Mouse (Mus musculus): Measurements from ENCODE around the gene Cit. TPM values are rescaled to one million over a fixed set of nuclear protein-coding genes. Genes with fewer than 3 reads are reported as not detected.

Gene Cit
- total RNA-seq, 2 experiments from 2014 or later = 56.9 to 170 TPM

DNA sequence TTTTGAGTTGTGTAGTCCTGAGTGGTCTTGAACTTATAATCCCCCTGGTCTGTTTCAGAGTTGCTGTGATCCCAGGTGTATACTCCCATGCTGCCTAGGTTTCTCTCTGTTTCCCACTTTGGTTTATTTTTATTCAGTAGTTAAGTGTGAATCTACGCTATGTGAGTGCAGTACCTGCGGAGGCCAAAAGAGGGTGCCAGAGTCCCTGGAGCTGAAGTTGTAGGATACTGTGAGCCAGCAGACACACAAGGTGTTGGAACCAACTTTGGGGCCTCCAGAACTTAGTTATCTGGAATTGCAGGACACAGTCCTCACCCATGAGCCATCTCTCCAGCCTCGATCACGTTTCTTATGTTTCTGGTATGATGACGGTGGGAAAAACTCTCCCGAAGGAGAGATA, 108.1 kb downstream of the Cit start:
- 0 out of 2 replicates have a peak, but pooled peaks have one; percentile 41 for ATAC-seq (replicated peaks; ENCODE audit: low FRiP score, poor library complexity, severe bottlenecking)

- ATAC-seq (replicated peaks; ENCODE audit: low FRiP score, poor library complexity, severe bottlenecking) = no peak
These were observed 109.0 kb downstream of the Cit start for GRCm38 (mm10) chr5:115954084-115954483.

- ATAC-seq (replicated peaks; ENCODE audit: low FRiP score, poor library complexity, severe bottlenecking) = no peak
These were observed 109.5 kb downstream of the Cit start for GRCm38 (mm10) chr5:115954549-115954948.

DNA sequence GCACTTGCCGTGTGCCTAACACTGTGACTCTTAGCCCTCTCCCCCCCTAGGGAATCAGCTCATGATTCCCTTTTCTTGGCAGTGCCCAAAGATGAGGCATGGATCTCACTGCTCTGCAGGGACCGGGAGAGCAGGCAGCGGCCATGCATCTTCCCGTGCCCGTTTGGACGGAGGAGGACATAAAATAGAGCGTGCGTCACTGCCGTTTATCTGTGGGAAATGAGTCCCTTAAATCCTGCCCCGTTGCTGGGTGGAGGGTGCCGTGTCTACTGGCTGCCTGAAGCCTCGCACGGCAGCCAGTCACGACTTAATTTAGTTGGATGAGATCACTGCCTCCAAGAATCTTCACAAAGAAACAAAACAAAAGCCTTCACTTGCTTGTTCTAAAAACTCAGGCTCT, 110.1 kb downstream of the Cit start:
- ATAC-seq (replicated peaks; ENCODE audit: low FRiP score, poor library complexity, severe bottlenecking) = no peak

- no peak for ATAC-seq (replicated peaks; ENCODE audit: low FRiP score, poor library complexity, severe bottlenecking)
These were observed 111.0 kb downstream of the Cit start for GRCm38 (mm10) chr5:115956048-115956447.

- ATAC-seq (replicated peaks; ENCODE audit: low FRiP score, poor library complexity, severe bottlenecking) = no peak
These were observed 112.1 kb downstream of the Cit start for GRCm38 (mm10) chr5:115957177-115957576.

DNA sequence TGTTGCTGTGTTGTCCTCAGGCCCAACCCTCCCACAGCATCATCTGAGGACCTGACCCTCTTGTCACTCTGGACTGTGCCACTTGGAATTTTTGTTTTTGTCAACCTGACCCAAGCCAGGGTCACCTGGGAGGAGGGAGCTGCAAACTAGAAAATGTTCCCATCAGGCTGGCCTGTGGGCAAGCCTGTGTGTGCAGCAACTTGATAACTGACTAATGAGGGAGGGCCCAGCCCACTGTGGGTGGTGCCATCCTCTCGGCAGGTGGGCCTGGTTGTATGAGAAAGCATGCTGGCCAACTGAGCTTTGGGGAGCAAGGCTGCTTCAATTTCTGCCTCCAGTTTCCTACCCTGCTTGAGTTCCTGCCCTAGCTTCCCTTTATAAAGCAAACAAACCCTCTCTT, 113.3 kb downstream of the Cit start:
- ATAC-seq (replicated peaks; ENCODE audit: low FRiP score, poor library complexity, severe bottlenecking) = peak; percentile 93

DNA sequence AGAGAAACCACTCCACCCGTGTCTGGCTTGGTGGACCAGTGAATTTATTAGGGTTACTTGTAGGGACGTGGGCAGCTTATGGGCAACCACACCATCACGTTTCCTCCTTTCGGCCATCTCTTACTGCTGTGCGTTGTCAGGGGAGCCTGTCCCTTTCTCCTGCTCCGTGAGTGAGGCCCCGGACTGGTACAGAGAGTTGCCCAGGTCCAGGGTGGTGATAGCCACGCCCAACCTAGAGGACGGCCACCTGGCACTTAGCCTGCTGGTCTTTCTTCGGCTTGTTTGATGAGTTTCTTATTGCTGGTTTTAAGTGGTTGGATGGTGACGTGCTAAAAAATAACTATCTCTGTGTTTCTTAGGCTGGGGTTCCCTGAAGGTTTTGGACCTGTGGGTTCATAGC, 113.7 kb downstream of the Cit start:
- peak; percentile 73 for ATAC-seq (replicated peaks; ENCODE audit: low FRiP score, poor library complexity, severe bottlenecking)

DNA sequence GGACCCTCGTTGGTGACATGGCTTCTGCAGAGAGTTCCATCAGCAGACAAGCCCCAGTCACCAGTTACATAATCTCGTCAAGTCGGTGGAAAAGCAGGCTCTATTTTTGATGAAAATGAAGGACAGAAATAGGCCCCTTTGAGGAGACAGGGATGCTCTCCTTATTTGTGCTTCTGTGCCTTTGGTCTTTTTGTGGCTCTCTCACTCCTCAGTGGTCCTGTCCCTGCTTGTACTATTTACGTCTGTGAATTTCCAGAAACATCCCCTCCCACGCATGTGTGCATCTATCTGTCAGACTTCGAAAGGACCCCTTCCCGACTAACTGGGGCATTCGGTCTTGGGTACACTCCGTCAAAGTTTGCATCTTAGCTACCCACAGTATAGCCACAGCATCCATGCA, 116.7 kb downstream of the Cit start:
- ATAC-seq (replicated peaks; ENCODE audit: low FRiP score, poor library complexity, severe bottlenecking) = no peak

DNA sequence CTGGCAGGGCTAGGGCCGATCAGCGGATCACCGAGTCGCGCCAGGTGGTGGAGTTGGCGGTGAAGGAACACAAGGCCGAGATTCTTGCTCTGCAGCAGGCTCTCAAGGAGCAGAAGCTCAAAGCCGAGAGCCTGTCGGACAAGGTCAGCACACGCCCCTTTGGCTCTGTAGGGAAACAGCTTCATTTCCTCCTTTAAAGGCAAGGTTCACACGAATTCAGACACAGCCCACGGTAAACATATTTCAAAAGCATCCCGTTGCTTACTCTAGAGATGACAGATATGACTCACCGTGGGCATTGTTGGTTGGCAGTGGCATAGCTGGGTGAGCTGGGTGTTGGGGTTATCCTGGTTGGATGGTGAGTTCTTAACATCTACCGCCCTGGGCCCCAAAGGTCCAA, 126.2 kb downstream of the Cit start:
- peak; percentile 33; the same call in 1 of the 2 replicates for ATAC-seq (replicated peaks; ENCODE audit: low FRiP score, poor library complexity, severe bottlenecking)

GRCm38 (mm10) chr5:115975672-115976071, 130.6 kb downstream of the Cit start:
- ATAC-seq (replicated peaks; ENCODE audit: low FRiP score, poor library complexity, severe bottlenecking) = no peak

DNA sequence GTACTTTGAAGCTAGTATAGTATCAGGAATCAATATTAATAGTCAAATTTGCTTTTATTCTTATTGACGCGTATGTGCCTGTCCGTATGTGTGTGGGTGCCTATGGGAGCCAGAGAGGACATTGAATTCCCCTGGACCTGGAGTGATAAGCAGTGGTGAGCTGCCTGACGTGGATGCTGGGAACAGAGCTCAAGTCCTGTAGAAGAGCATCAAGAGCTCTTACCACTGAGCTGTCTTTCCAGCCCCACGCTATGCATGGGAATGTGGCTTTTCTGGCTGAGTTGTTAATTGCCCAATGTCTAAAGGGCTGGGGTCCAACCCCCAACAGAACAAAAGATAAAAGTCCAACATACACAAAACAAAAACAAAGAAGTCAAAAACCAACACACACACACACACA, 131.4 kb downstream of the Cit start:
- no peak for ATAC-seq (replicated peaks; ENCODE audit: low FRiP score, poor library complexity, severe bottlenecking)

DNA sequence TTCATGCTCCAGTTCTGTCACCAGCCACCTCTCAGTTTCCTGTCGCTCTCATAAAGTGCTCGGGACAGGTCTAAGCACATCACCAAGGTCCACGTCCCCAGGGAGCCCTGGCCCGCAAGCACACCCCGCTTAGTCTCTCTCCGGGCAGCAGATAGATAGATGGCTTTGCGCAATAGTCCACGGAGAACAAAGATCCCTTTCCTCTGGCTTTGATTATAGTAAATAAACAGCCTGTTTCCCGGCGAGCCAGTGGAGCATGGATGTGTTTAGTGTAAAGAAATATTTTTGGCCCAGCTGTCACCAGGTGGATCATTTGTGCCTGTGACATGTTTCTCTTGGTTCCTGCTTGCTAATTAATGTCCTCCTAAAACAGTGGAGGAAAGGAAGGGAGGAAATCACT, 132.2 kb downstream of the Cit start:
- ATAC-seq (replicated peaks; ENCODE audit: low FRiP score, poor library complexity, severe bottlenecking) = no peak

DNA sequence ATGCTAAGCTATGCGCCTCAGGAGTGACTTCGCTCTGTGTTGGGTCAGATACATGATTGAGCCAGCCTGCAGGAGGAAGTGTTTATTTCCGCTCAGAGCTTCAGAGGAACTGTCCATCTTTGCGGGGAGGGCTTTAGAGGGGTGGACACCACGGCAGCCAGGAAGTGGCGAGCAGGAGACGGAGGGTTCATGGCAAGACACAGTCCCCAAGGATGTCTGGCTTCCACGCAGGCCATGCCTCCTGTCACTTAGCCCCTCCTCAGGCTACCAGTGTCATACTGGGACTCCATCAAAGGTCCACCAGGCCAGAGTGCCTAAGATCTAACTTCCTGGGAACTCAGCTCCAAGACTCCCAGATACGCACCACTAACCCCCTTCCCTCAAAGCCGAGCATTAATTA, 132.7 kb downstream of the Cit start:
- no peak for ATAC-seq (replicated peaks; ENCODE audit: low FRiP score, poor library complexity, severe bottlenecking)

GRCm38 (mm10) chr5:115978255-115978654, 133.2 kb downstream of the Cit start:
- no peak for ATAC-seq (replicated peaks; ENCODE audit: low FRiP score, poor library complexity, severe bottlenecking)

- peak; percentile 47; the same call in 1 of the 2 replicates for ATAC-seq (replicated peaks; ENCODE audit: low FRiP score, poor library complexity, severe bottlenecking)
These were observed 134.1 kb downstream of the Cit start for GRCm38 (mm10) chr5:115979134-115979696.

DNA sequence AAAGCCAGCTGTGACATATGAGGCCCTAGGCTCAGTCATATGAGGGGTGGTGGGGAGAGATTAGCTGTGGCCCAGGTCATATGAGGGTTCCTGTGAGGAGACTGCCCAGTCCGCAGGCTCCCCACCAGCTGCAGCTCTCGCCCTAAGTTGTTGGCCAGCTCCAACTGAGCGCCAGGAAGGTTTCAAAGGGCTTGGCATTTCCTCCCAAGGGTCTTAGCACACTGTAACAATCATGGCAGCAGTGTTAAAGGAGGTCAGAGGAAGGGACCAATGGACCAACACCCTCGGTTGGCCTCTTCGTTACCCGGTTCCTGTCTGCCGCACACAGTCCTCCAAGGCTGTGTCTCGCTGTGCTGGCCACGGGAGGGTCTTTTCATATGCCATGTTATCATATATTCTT, 135.5 kb downstream of the Cit start:
- ATAC-seq (replicated peaks; ENCODE audit: low FRiP score, poor library complexity, severe bottlenecking) = no peak

DNA sequence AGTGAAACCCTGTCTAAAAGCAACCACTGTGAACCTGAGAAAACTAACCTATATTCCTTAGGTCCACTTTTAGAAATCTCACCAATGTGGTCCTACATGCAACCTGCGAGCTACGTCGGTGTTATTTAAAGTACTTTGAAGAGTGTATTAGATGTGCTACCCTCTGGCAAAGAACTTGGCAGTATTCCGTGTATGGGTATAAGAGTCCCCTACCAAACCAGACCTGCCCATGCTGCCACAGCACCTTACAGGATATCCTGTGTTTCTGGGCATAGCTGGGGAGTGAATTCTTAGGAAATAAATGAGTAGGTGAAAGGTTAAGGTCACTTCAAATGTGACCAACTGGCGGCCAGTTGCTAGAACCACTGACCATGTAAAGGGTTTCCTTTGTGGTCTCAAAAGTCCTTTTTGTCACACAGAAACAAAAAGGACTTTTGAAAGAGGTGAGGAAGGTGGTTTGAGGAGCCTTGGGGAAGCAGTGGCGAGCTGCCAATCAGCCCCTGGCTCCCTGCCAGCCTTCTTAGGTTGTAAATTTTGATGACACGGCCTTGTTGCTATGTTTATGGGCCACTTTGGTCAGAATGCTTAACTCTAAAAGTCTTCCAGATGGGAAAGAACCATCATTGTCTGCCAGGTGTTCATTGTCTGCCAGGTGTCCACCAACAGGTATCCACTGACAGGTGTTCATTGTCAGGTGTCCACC, 137.7 kb downstream of the Cit start:
- ATAC-seq (replicated peaks; ENCODE audit: low FRiP score, poor library complexity, severe bottlenecking) = no peak

DNA sequence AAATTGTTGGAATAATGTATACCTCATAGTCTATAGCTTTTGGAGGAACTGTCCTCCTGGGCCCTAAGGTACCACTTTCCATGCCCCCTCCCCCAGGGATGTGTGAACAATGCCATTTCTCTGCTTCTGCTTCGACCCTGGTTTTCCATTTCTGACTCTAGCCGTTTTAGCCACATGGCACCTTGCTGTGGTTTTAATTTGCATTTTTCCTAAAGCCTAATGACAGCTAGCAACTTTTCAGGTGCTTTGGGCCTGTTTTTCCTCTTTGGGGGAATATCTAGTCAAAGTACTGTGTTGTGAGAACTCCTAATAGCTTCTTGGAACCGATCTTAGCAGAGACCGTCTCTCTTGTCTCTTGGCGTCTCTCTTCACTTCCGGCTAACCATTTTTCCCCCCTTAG, 139.3 kb downstream of the Cit start:
- no peak for ATAC-seq (replicated peaks; ENCODE audit: low FRiP score, poor library complexity, severe bottlenecking)

- ATAC-seq (replicated peaks; ENCODE audit: low FRiP score, poor library complexity, severe bottlenecking) = no peak
These were observed 140.0 kb downstream of the Cit start for GRCm38 (mm10) chr5:115985101-115985500.

DNA sequence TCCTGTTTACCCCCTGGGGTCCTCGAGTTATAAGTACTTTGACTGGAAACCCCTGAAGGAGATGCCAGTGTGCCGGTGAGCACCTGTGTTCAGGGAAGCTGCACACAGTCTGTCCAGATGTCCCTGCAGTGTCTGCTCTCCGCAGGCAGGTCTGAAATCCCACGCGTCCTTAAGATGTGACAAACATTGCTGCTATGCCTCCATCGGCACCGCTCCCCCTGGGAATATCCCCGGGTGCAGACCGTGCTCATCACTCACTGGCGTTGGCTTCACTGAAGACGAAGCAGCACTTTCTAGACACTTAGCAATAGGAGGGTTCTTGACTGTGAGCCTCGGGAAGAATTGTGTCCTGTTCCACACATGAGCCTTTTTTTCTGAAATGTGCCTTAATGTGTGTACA, 142.2 kb downstream of the Cit start:
- no peak for ATAC-seq (replicated peaks; ENCODE audit: low FRiP score, poor library complexity, severe bottlenecking)

DNA sequence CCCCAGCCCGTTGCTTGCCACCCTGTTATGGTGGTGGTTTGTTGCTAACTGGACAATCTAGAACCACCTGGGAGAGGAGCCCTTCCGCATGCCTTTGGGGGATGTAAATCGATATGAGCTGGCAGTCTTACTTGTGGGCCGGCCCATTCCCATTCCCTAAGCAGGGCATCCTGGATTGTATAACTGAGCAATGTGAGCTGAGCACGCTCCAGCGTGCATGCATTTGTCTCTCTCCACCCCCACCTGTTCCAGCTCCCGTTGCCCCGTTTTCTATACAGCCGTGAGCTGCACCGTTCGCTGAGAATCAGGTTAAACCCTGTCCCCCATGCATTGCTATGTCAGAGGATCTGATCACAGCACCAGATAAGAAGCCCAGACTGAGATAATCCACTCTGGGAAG, 146.6 kb downstream of the Cit start:
- ATAC-seq (replicated peaks; ENCODE audit: low FRiP score, poor library complexity, severe bottlenecking) = no peak

All from erythroblast, adult 5-6 weeks (primary cell).